Mouse (Mus musculus) lung, adult 2 months (tissue): ENCODE data around the gene Chd1l.

Source experiments
- CTCF ChIP-seq: fragments of 200-500 bp; IDR thresholded peaks from 2 replicates; pipeline ENCODE4 v1.5.1; 2011; ENCODE audit warnings: mild to moderate bottlenecking, low read length, control low read depth; ENCODE audit not compliant: insufficient read depth
- POLR2A ChIP-seq: fragments of 200-500 bp; IDR thresholded peaks from 2 replicates; pipeline ENCODE4 v1.6.1; 2011; ENCODE audit warnings: low read depth, mild to moderate bottlenecking, control low read depth, low read length, borderline replicate concordance; ENCODE audit errors: extremely low read depth

GRCm38 (mm10) chr3:97651604-97652003 lies 41.6 kb upstream of the Chd1l start:
- no peak for TF ChIP-seq CTCF
- no peak for TF ChIP-seq POLR2A
